ENCODE assay signal across 8 mouse cellular contexts in genomic region chr5:109559191-109559590, GRCm38 (mm10). TPM values are rescaled to one million over a fixed set of nuclear protein-coding genes. Genes with fewer than 3 reads are reported as not detected.
DNase-seq lines count a peak whose midpoint lies in the region; ATAC-seq and TF ChIP-seq lines count a peak whose summit lies in the region.

No protein-coding gene starts in this region.

- WGBS in hindbrain, postnatal 0 days: 27% methylated on average over 6 of the region's 6 CpGs

- H3K79me2 ChIP-seq in myocyte (ENCODE audit: control insufficient read depth, insufficient read depth): no peaks in the 10 kb centered on the region

- peak overlapping the region; percentile 33 for H3ac ChIP-seq in myocyte (ENCODE audit: control insufficient read depth, insufficient read length)

- no peaks in the 10 kb centered on the region for H3K27me3 ChIP-seq in hindbrain, postnatal 0 days (ENCODE audit: insufficient read depth, low read length)
- no peaks in the 10 kb centered on the region for H3K27me3 ChIP-seq in myocyte (ENCODE audit: control insufficient read depth, insufficient read depth, insufficient read length)

- no peaks in the 10 kb centered on the region for H3K4me1 ChIP-seq in hindbrain, postnatal 0 days (ENCODE audit: insufficient read depth, low read length)

- peak overlapping the region; percentile 68 for H3K9ac ChIP-seq in hindbrain, postnatal 0 days (replicated peaks; ENCODE audit: low read length)

- H3K9me3 ChIP-seq in hindbrain, postnatal 0 days (ENCODE audit: low read length): peaks cover 7% of the 10 kb centered on the region

- H3K36me3 ChIP-seq in hindbrain, postnatal 0 days (ENCODE audit: insufficient read depth, low read length): no peaks in the 10 kb centered on the region
- no peaks in the 10 kb centered on the region for H3K36me3 ChIP-seq in myocyte (ENCODE audit: control insufficient read depth, insufficient read depth)

- TF ChIP-seq POLR2A in myocyte (IDR thresholded peaks at IDR 0.05; ENCODE audit: insufficient read length, low read depth): no peak

- H3K27ac ChIP-seq in hindbrain, postnatal 0 days: peak overlapping the region; percentile 94; the same call in 1 of the 2 replicates

- peak; percentile 75 for DNase-seq in cerebellum, adult 9-10 months
- no peak for DNase-seq in cerebellum, postnatal 36 days
- DNase-seq in spleen, postnatal 36 days (ENCODE audit: low spot score in 2 of 2): peak; percentile 4 to 29
- no peak for DNase-seq in spleen, postnatal 14 days (ENCODE audit: low spot score in 2 of 2)
- DNase-seq in hindbrain, postnatal 0 days (ENCODE audit: low spot score): no peak

- peak overlapping the region; percentile 62 for H3K4me2 ChIP-seq in hindbrain, postnatal 0 days (ENCODE audit: low read depth, low read length)
- peak overlapping the region; percentile 31 for H3K4me2 ChIP-seq in myocyte (ENCODE audit: low read depth)

- no peak for ATAC-seq in hindbrain, postnatal 0 days
- ATAC-seq in erythroid progenitor cell, adult 5-6 weeks (replicated peaks; ENCODE audit: low FRiP score, poor library complexity, severe bottlenecking): no peak
- ATAC-seq in erythroblast, adult 5-6 weeks (replicated peaks; ENCODE audit: low FRiP score, poor library complexity, severe bottlenecking): no peak

- H3K4me3 ChIP-seq in hindbrain, postnatal 0 days (ENCODE audit: low read length): peak overlapping the region; percentile 66
- H3K4me3 ChIP-seq in myocyte: peak overlapping the region; percentile 26

- no peak for TF ChIP-seq CTCF in hindbrain, postnatal 0 days (IDR thresholded peaks at IDR 0.05; ENCODE audit: low read depth)

TF ChIP-seq in myocyte, 11 proteins besides CTCF, POLR2A, EP300 and RAD21:
- TF ChIP-seq SRF (IDR thresholded peaks at IDR 0.05; ENCODE audit: control insufficient read depth, insufficient read length, low read depth) (no peak), E2F4 (IDR thresholded peaks at IDR 0.05; ENCODE audit: insufficient read depth) (no peak), CEBPB (IDR thresholded peaks at IDR 0.05; ENCODE audit: insufficient read depth, poor library complexity, severe bottlenecking) (no peak)

RNA-seq across cellular contexts. Expression of gene Crlf2, which starts 0.4 kb away (rescaled TPM):
- total RNA-seq in hindbrain, postnatal 0 days (2014; rRNA removed): 30.3 and 37.7 TPM in 2 replicates
- 28.6 and 29.0 TPM in 2 replicates for polyA plus RNA-seq in hindbrain, postnatal 0 days (2015; fragmentation: Nextera tagmentation; extraction: Ambion mirVana)
- polyA plus RNA-seq in myocyte (2012; fragmentation: generic; extraction: Trizol): 16.3 TPM
- 9.2 TPM in 1 of 2 replicates, not detected in the other for total RNA-seq in erythroid progenitor cell, adult 5-6 weeks (2015; ENCODE audit: low replicate concordance)
- 3.0 and 3.6 TPM in 2 replicates for total RNA-seq in erythroid progenitor cell, adult 5-6 weeks (2017; ENCODE audit: low replicate concordance)
- 5.4 TPM in 1 of 2 replicates, not detected in the other for total RNA-seq in erythroblast, adult 5-6 weeks (2015; ENCODE audit: low replicate concordance)
- 2.6 and 2.8 TPM in 2 replicates for total RNA-seq in erythroblast, adult 5-6 weeks (2017; ENCODE audit: low replicate concordance)

Comparison
In these comparisons a context has a peak if more than half of its experiments do, and no peak if none do; other contexts are left out.
1. DNase-seq: peak in cerebellum, adult 9-10 months (single experiment) and spleen, postnatal 36 days (2 of 2); none in cerebellum, postnatal 36 days (0 of 2), spleen, postnatal 14 days (0 of 2) and hindbrain, postnatal 0 days (single experiment).